Mouse (Mus musculus) liver, embryonic 14.5 days (tissue): ENCODE results near the gene Ergic2.

Experiments used
- CTCF ChIP-seq: IDR thresholded peaks from 2 replicates; pipeline ENCODE4 v1.5.1; 2016; ENCODE audit warnings: antibody characterized with exemption, low read depth, control low read depth
- EP300 ChIP-seq: IDR thresholded peaks from 2 replicates; pipeline ENCODE4 v1.6.1; 2016; ENCODE audit warnings: antibody characterized with exemption, low read depth

GRCm38 (mm10) chr6:148255395-148256053 is 43.4 kb upstream of the Ergic2 start:
- TF ChIP-seq CTCF (no peak), EP300 (no peak)
